Mouse (Mus musculus): ENCODE results near the gene Gm21981.

The Gm21981 gene

DNA sequence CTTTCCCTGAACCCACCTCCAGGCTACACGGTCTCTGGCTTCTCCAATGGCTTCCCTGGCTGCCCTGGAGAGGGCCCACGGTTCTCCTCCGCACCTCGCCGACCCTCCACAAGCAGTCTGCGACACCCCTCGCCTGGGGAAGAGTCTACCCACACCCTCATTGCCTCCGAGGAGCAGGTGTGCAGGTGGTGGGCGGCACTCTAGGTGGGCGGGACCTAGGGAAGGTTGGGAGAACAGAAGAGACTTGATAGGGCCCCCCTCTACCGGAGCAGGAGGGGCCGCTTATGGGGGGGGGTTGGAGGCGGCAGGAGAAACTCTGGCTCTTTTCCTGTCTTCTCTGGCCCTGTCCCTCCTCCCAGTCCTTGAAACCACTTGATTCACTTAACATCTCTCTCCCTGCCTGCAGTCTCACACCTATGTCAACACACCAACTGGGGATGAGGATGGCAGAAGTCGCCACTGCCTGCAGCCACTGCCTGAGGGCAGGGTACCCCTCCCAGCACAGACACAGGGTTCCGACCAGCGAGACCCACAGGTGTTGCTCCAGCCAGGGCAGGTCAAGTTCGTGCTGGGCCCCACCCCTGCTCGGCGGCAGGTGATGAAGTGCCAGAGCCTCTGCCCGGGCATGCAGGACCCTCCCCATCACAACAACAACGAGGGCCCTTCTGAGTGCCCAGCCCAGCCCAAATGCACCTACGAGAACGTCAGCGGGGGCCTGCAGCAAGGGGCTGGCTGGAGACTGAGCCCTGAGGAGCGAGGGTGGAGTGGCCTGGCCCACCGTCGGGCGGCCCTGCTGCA is 8.5 kb upstream of the Gm21981 start:
- DNase-seq: no peak

DNA sequence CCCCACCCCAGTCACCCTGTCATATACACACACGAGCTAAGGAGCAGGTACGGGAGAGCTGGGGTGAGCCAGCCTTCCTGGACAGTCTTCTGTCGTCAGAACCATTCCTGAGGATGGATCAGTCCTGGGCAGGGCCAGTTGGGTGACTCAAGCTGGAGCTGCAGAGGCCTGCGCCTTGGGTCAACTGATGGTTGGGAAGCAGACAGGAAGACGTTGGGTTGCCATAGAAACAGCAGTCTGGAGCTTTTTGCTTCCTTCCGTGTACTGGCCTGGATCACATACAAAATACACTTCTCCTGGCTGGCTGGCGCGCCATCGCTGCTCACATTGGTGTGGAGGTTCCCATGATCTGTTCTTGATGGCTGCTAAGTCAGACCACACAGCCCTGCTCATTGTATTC is 7.5 kb upstream of the Gm21981 start:
- no peak for DNase-seq

DNA sequence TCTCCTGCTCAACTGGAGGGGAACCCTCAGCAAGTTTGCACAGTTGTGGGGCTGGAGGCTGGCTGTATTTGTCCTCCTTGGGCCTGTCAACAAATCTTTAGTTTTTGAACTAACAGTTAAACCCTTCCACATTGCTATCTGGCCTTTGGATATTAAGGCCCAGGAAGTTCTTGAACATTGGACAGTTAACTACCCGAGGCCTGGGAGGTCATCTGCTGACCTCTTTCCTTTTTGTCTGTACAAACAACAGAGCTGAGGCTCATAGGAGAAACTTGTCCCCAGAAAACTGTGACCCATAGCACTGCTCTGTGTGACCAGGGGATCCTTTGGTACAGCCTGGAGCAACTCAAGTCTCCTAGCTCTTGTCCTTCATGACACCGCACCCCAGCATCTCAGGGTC is 4.8 kb upstream of the Gm21981 start:
- DNase-seq: no peak

DNA sequence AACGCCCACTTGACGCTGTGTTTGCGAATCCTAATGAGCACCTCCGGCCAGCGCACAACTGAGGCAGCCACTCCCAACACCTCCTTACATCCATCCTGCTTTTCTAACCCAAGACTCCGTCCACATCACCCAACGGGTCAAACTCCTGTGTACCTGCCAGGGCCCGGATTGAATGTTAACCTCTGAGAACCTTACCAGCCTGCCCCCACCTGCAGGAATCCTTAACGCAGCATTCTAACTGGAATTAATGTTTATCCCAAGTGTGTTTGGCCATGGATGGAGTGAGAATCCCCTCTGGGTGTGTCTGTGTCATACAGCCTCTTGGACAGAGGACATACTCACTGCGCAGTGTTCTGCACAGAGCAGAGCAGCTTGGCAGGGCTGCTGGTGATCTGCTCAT is 3.9 kb upstream of the Gm21981 start:
- DNase-seq: no peak

DNA sequence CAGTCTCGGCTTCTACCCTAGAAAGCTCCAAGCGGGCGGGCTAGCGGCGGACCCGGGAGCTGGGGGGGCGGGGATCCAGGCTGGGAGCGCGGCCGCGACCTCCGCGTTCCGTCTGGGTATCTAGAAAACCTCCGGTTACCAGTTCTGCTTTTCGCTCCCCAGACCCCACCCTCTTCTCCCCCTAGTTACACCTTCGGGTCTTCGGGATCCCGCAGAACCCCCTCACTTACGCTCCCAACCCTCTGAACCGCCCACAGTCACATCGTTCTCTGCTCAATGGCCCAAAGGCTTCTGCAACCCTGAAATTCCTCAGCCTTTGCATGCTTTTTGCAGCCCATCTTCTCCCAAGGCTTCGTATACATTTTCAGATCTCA is 1.1 kb upstream of the Gm21981 start:
- no peak for DNase-seq

DNA sequence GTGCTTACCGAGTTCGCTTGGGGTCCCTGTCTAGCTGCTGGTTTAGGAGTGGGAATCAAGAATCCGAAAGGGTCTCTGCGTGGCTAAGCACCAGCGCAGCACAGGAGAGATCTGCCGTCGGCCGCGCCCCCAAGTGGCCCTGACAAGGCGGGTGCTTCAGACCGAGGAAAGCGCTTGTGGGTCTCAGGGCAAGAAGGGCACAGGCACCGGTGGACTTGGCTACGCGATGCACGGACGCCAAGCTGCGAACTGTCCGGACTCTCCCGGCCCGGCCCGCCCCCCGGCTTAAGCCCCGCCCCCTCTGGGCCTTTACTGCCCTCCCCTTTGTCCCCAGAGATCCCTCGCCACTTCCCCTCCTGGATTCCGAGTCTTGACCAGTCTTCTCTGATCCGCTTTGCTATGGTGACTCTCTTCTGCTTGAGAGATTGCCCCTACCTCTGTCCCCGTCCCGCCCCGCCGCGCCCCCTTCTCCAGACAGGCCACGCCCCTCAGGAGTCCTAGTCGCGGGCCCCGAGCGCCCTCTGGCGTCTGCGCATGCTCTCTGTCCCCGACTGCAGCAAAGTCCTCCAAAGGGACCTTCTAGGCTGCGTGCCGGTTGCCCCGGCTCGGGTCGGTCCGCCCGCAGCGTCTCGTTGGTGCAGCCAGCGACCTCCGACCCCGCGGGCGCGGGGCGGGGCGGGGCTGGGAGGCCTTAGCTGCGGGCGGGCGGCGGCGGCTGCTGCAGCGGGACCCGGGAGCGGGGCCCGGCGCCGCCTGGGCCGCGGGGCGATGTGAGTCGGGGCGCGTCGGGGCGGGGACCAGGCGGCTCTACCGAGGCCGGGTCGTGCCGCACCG is 465 bp upstream of the Gm21981 start, which contains the start of gene Prickle4:
Gene Prickle4, minus strand, starts transcription at position 234 of the 834 bp plus-strand sequence.
- peak; percentile 99 for DNase-seq

DNA sequence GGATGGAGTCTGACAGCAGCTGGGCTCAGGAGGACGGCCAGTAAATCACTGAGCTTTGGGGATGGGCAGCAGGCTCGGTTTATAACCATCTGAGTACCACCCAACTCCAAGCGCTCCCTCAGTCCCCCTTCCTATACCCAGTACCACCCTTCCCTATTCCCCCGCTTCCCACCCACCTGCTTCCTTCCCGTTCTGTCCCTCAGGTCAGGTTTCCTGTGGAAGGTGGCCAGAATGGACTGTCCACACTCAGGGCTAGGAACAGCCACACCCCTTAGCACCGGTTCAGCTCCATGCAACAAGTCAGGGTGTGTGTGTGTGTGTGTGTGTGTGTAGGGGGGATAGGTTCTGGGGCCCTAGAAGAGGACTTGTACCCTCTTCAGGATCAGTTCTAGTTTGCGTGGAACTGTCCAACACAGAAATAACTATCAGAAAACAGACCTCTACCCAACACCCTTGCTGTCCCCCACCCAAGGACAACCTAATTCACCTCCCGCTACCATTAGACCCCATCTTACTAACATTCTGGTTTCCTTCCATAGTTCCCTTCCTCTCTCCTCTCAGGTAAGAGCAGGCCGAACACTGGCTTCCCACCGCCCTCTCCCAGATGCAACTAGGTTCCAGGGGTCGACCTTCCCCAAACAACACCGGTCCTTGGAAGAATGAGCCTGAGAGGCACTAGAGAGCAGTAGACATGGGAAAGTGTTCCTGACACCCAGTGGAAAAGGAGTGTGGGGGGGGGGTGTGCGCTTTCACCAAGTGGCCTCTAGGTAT is 399 bp downstream of the Gm21981 start:
- no peak for DNase-seq

DNA sequence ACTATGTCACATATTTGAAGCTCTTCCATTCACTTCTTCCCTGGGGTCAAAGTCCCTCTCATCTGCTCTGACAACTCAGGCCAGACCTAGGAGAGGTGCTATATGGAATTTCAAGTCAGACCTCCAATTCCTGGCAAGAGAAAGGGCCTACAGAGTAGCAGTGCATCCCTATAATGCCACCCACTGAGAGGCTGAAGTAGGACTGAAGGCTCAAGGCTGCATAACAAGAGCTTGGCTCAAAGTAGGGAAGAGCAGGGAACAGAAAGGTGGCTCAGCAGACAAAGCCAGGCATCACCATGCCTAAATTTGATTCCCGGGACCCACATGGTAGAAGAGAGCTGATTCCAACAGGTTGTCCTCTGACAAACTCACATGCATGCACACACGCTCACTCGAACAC is 2.6 kb downstream of the Gm21981 start:
- DNase-seq: no peak

DNA sequence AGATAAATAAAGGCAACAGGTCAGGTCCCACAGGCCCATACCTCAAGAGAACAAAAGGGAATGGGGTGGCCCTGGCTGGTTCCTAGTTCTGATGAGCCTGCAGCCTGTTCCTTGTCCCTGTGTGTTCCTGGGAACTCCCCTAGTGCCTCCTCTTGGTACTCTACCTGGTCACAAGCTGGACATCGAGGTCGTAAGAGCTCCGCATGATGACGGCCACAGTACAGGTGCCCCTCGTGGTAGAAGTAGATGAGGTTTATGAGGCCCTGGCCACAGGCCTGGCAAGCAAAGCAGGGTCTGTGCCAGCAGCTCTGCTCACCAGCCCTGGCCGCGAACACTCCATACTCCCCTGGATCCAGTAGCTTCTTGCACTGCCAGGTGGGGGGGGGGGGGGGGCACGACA is 4.4 kb downstream of the Gm21981 start:
- no peak for DNase-seq

DNA sequence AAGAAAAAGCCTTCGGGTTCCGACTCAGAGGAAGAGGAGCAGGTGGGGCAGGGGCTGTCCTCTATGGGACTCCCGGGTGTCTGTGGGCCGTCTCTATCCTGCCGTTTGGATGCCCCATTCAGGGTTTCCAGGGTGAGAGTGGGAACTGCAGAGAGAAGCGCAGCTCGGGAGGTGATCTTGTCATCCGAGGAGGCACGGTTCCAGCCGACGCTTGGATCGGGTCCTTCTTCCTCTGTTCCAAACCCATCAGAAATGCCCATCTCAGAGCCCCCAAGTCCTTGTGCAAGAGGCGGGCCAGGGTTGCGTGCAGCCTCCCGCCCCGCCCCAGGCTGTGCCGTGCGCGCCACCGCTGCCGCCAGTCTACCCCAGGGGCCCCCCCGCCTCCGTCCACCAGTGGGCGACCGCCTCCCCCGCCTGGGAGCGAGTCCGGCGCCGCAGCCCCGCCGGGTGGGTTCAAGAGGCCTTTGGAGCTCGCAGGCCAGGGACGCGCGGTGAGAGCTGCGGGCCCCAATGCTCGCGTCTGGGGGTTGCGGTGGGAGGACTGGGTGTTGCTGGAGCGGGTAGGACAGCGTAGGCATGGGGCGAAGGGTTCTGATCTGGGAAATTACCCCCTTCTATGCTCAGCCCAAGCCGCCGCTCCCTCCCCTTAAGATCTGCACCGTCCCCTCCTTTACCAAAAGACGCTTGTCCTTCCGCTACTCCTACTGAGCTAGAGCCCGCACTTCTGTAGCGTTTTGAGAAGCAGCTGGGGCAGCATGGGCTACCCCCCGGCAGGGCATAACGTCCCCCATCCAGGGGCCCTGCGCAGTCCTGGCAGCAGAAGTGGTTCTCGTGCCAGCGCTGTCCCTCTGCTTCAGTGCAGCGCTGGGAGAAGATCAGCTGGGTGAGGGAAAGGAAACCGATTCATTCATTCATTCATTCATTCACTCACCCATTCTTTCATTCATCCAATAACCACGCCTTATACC is 5.4 kb downstream of the Gm21981 start, which contains the start of gene Frs3:
Gene Frs3, plus strand, starts transcription at position 423 of the 968 bp plus-strand sequence.
- DNase-seq: peak; percentile 83 to 90

DNA sequence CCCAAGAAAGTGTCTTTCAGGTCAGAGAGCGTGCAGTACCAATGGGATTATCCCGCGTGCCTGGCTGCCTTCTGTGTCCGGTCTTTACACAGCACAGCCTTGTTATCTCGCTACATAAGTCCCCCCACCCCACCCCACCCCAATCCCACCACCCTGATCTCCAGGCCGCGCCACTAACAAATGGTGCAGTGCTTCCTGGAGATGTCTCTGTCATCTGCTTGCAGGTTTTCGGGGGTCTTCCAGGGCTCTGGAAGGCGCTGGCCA is 6.0 kb downstream of the Gm21981 start, which contains the start of gene Tomm6:
Gene Tomm6, minus strand, starts transcription at position 43 of the 264 bp plus-strand sequence.
- DNase-seq: no peak

DNA sequence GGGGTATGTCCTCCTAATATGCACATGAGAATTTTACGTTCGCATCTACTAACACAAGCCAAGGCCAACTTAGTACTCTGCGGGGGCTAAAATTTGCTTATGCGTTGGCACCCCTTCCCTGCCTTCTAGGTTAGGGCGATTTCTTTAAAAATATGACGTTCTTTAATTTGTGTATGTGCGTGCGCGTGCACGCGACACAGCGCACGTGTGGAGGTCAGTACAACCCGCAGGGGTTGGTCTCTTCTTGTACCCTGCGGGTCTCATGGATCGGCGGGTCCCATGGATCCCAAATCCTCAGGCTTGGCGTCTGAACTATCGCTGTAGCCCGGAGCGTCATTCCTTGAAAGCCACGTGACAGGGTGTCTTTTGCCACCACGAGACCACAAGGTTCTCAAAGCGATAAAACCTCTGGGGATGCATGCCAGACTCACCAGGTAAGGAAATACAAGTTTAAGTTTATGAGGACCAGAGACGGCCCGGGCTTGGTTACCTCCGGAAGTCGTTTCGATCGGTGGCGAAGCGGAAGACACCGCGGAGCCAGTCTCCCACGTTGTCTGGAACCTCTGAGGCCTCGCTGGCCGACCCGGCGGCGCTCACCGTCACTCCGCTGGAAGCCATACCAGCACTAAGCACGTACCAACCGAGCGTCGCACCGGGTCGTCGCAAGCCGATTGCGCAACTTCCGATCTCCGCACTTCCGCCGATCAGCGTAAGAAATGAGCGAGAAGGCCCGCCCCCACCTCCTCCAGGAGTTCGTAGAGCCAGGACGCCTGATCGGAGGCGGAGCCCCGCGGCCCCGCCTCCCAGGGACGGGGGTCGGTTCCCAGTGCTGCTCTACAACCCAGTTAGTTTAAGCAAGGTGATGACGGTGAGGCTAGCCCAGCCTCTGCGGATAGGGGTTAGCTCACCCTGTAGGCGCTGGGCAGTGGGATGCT is 6.6 kb downstream of the Gm21981 start:
- DNase-seq: peak; percentile 96 to 98

DNA sequence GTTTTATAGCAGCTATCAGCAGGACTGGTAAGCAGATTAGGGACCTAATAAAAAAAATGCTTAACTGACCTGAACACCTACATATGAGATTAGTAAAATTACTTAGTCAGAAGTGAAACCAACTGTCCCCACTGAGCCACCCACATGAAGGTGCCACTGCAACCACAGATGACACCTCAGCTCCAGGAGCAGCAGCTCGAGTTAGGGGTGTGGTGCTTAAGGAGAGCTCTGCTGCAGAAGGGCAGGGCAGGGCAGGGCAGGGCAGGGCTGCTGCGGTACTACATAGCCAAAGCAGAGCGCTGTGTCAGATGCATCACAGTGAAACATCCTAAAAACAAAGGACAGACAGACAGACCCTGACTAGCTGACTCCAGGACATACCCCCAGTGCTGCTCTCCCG is 11.4 kb downstream of the Gm21981 start:
- no peak for DNase-seq

DNA sequence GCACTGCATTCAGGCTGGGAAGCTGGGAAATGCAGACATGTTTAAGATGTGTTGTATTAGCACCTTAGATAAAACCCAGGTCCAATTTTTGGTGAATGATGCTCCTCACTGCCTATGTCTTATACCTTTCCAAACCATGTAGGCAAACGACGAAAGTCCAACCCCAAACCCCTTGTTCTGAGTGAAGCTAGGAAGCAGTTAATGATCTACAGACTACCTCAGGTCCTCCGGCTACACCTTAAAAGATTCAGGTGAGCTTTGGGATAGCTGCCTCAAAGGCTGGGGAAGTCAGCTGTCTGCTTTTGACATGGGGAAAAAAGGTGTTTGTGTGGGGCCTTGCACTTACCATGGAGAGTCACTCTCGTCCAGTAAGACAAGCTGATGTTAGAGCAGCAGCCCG is 15.6 kb downstream of the Gm21981 start:
- no peak for DNase-seq

DNA sequence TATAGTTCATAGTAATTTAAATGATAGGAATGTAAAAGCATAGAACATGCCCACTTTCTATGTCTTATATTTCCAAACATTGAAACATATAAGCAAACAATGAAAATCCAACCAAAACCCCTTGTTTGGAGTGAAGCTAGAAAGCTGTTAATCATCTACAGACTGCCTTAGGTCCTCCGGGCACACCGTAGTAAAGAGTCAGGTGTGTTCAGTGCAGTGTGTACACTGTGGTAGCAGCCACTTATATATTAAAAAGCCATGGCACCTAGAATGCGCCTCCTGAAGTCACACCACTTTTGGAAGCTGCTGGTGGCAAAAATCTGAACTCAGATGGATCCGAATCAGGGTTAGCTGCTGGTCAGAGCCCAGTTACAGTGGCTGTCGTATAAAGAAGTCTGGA is 16.0 kb downstream of the Gm21981 start:
- no peak for DNase-seq

DNA sequence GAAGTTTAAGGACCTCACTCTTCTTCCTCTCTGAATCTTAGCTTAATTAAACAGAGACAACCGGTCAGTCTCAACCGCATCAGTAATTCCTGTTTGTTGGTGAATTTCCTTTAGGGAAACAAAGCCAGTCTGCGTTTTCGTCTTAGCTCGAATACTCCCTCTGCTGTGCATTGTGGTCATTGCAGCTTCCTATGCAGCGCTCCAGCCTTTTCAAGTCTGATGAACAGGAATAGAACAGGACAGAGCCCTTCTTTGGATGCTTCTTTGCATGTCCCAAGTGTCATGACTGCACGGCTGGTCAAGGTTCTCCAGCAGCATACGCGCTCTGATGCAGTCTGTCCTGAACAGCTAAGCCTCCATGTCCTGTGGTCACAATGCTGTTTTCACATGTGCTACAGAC is 17.7 kb downstream of the Gm21981 start:
- DNase-seq: peak; percentile 78 to 86

DNA sequence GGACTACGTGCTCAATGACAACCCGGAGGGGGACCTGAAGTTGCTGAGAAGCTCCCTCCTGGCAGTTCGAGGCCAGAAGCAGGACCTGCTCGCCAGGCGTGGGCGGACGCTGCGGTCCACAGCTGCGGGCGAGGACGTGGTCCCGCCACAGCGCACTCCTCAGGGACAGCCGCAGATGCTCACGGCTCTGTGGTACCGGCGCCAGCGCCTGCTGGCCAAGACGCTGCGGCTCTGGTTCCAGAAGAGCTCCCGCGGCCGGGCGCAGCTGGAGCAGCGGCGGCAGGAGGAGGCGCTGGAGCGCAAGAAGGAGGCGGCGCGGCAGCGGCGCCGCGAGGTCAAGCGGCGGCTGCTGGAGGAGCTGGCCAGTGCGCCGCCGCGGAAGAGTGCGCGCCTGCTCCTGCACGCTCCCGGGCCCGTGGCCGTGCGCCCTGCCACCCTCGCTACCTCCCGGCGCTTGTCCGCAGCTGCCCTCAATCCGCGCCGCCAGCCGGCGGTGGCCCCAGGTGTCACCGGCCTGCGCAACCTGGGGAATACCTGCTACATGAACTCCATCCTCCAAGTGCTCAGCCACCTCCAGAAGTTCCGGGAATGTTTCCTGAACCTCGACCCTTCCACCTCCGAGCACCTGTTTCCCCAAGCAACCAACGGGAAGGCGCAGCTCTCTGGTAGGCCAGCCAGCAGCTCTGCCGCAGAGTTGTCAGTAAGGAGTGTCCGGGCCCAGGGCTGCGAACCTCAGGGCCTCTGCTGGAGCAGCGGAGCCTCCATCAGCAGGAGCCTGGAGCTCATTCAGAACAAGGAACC is 21.7 kb downstream of the Gm21981 start:
- DNase-seq: peak; percentile 35 to 66

DNA sequence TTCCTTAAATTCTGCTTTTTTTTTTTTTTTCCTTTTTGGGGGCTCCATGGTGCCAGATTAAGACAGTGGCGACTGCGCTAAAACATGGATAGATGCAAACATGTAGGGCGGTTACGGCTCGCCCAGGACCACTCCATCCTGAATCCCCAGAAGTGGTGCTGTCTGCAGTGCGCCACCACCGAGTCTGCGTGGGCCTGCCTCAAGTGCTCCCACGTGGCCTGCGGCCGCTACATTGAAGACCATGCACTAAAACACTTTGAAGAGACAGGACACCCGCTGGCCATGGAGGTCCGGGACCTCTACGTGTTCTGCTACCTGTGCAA is 22.3 kb downstream of the Gm21981 start:
- no peak for DNase-seq

DNA sequence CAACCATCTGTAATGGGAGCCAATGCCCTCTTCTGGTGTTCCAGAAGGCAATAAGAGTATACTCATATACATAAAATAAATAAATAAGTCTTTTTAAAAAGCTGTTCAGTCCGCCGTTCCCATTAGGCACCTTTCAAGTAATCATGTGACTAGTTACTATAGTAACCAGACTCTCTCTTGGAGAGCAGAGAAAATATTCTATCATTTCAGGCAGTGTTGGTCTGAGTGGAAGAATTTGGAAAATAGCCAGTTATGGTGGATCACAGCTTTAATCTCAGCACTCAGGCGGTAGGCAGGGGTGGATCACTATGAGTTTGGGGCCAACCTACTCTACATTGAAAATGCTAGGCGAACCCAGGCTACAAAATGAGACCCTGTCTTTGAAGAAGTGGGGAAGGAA is 25.1 kb downstream of the Gm21981 start:
- no peak for DNase-seq

DNA sequence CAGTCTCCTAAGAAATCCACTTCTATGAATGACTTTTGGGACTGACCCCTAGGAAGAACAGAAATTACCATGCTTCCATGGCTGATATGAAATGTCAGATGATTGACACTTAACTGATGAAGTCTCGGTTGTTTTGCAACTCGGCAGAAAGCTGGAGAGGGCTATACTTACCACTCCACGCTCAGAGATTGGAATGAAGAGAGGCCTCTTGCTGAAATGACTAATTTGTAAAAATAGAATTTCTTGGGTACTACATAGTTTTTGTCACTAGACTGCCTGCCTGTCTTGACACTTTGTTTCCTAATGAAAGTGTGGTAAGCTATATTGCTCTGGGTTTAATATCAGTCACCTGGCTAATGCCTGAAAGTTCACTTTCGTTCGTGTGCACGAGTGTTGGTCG is 29.8 kb downstream of the Gm21981 start:
- no peak for DNase-seq
